Mouse (Mus musculus) forebrain, postnatal 0 days (tissue): ENCODE data around the gene Ptpn5. TPM values are rescaled to one million over a fixed set of nuclear protein-coding genes. Genes with fewer than 3 reads are reported as not detected.
A peak's percentile ranks its signal among the peaks of the same experiment; 100 is the strongest.

Experiments used
- ATAC-seq: fragments of 200-750 bp; cut with Nextera tagmentation; 2 replicates; pipeline ENCODE4 v1.8.0; 2017; ENCODE audit warnings: mild to moderate bottlenecking, moderate library complexity
- DNase-seq: peaks from one replicate; pipeline ENCODE4 v3.0.0-alpha.2; 2015
- H3K27ac ChIP-seq: fragments of 300-500 bp; sonication (generic); 2 replicates; pipeline ENCODE4 v1.5.1; 2014; ENCODE audit warnings: low read depth, mild to moderate bottlenecking, antibody characterized with exemption, low read length, moderate library complexity, mixed read lengths
- H3K27me3 ChIP-seq: fragments of 300-500 bp; sonication (generic); 2 replicates; pipeline ENCODE4 v1.6.1; 2014; ENCODE audit warnings: mild to moderate bottlenecking, low read length, mixed read lengths; ENCODE audit not compliant: insufficient read depth
- H3K36me3 ChIP-seq: fragments of 300-500 bp; sonication (generic); 2 replicates; pipeline ENCODE4 v1.6.1; 2014; ENCODE audit warnings: mild to moderate bottlenecking, moderate library complexity; ENCODE audit not compliant: insufficient read depth
- H3K4me1 ChIP-seq: fragments of 300-500 bp; sonication (generic); 2 replicates; pipeline ENCODE4 v1.6.1; 2014; ENCODE audit warnings: antibody characterized with exemption; ENCODE audit not compliant: insufficient read depth
- H3K4me2 ChIP-seq: fragments of 300-500 bp; sonication (generic); 2 replicates; pipeline ENCODE4 v1.6.1; 2014; ENCODE audit warnings: low read depth, mild to moderate bottlenecking, moderate library complexity
- H3K4me3 ChIP-seq: fragments of 300-500 bp; sonication (generic); 2 replicates; pipeline ENCODE4 v1.5.1; 2014; ENCODE audit warnings: low read depth, low read length, mixed read lengths
- H3K9ac ChIP-seq: fragments of 300-500 bp; sonication (generic); 2 replicates; pipeline ENCODE4 v1.6.1; 2014; ENCODE audit warnings: mild to moderate bottlenecking
- H3K9me3 ChIP-seq: fragments of 300-500 bp; sonication (generic); 2 replicates; pipeline ENCODE4 v1.6.1; 2016; ENCODE audit warnings: low read length
- CTCF ChIP-seq: sonication (generic); IDR thresholded peaks from 2 replicates; pipeline ENCODE4 v1.5.1; 2016; ENCODE audit warnings: antibody characterized with exemption, control low read depth, low read depth
- WGBS: fragments of 180-500 bp; shearing (Covaris S2); extraction: QIAGEN DNeasy Blood & Tissue Kit; methylation state at CpG from one replicate; pipeline ENCODE4 v1.1.7; 2014; 5-methylcytosine and 5-hydroxymethylcytosine counted together
- polyA plus RNA-seq: library from polyadenylated mRNA; unstranded; fragments of >200 nt; fragmentation: Nextera tagmentation; extraction: Ambion mirVana; gene quantifications from 2 replicates; pipeline ENCODE4 v1.2.1, GENCODE M21; 2015
- total RNA-seq: library from RNA; depleted of rRNA; stranded (reverse); fragments of >200 nt; gene quantifications from 2 replicates; pipeline ENCODE4 v1.2.3, GENCODE M21; 2014

Ptpn5 gene
- total and polyA plus RNA-seq, 2 experiments from 2014 or later: 67.4 to 132 TPM

- no peak for DNase-seq
- H3K4me2 ChIP-seq: peak overlapping the region; percentile 81
- ATAC-seq: no peak
- no peaks in the 10 kb centered on the region for H3K9me3 ChIP-seq
- H3K4me3 ChIP-seq: peak overlapping the region; percentile 80
- H3K27me3 ChIP-seq: no peaks in the 10 kb centered on the region
- 0% methylated on average over 10 of the region's 10 CpGs for WGBS
- H3K27ac ChIP-seq: peak overlapping the region; percentile 89
- peak overlapping the region; percentile 95 for H3K9ac ChIP-seq
- no peak; the same call in 1 of the 2 replicates for TF ChIP-seq CTCF
- no peaks in the 10 kb centered on the region for H3K36me3 ChIP-seq
- H3K4me1 ChIP-seq: peaks cover 8% of the 10 kb centered on the region; the same call in 1 of the 2 replicates
These were observed 588 bp downstream of the Ptpn5 start for GRCm38 (mm10) chr7:47132931-47133260.

GRCm38 (mm10) chr7:47132180-47132930 lies 1.1 kb downstream of the Ptpn5 start:
- H3K9me3 ChIP-seq: no peaks in the 10 kb centered on the region
- WGBS: 2% methylated on average over 65 of the region's 65 CpGs
- H3K4me1 ChIP-seq: peaks cover 8% of the 10 kb centered on the region; the same call in 1 of the 2 replicates

GRCm38 (mm10) chr7:47131840-47132179 lies 1.7 kb downstream of the Ptpn5 start:
- H3K27me3 ChIP-seq: no peaks in the 10 kb centered on the region

More at GRCm38 (mm10) chr7:47132180-47132930, 1.1 kb downstream of the Ptpn5 start:
- H3K9ac ChIP-seq: peak overlapping the region; percentile 95
- peak overlapping the region; percentile 81 for H3K4me2 ChIP-seq
- no peaks in the 10 kb centered on the region for H3K27me3 ChIP-seq
- ATAC-seq (peak; percentile 91), DNase-seq (peak; percentile 87)
- no peaks in the 10 kb centered on the region for H3K36me3 ChIP-seq
- TF ChIP-seq CTCF: peak; percentile 62; the same call in 1 of the 2 replicates
- H3K4me3 ChIP-seq: peak overlapping the region; percentile 80
- H3K27ac ChIP-seq: peak overlapping the region; percentile 89

GRCm38 (mm10) chr7:47131258-47131657 lies 2.2 kb downstream of the Ptpn5 start:
- peak; percentile 52 for TF ChIP-seq CTCF
- peak overlapping the region; percentile 81 for H3K4me2 ChIP-seq
- peak; percentile 52 for DNase-seq
- 34% methylated on average over 8 of the region's 8 CpGs for WGBS
- H3K9me3 ChIP-seq: no peaks in the 10 kb centered on the region
- H3K36me3 ChIP-seq: no peaks in the 10 kb centered on the region
- H3K9ac ChIP-seq: peak overlapping the region; percentile 95
- no peaks in the 10 kb centered on the region for H3K27me3 ChIP-seq
- H3K27ac ChIP-seq: no peak overlapping the region
- H3K4me3 ChIP-seq: peak overlapping the region; percentile 80
- H3K4me1 ChIP-seq: peaks cover 8% of the 10 kb centered on the region; the same call in 1 of the 2 replicates
- ATAC-seq: no peak

More at GRCm38 (mm10) chr7:47131840-47132179, 1.7 kb downstream of the Ptpn5 start:
- no peak; the same call in 1 of the 2 replicates for ATAC-seq
- no peaks in the 10 kb centered on the region for H3K36me3 ChIP-seq
- TF ChIP-seq CTCF: no peak
- H3K4me3 ChIP-seq: peak overlapping the region; percentile 80
- H3K4me2 ChIP-seq: peak overlapping the region; percentile 81
- H3K27ac ChIP-seq: peak overlapping the region; percentile 89
- no peaks in the 10 kb centered on the region for H3K9me3 ChIP-seq
- WGBS: under 1% methylated on average over 15 of the region's 15 CpGs
- H3K4me1 ChIP-seq: peaks cover 8% of the 10 kb centered on the region; the same call in 1 of the 2 replicates
- no peak for DNase-seq
- H3K9ac ChIP-seq: peak overlapping the region; percentile 95

GRCm38 (mm10) chr7:47122026-47122425 lies 11.5 kb downstream of the Ptpn5 start:
- TF ChIP-seq CTCF: no peak
- no peak for ATAC-seq
- no peak overlapping the region for H3K9ac ChIP-seq
- H3K27ac ChIP-seq: no peak overlapping the region
- no peaks in the 10 kb centered on the region for H3K4me1 ChIP-seq
- no peaks in the 10 kb centered on the region for H3K9me3 ChIP-seq
- no peak overlapping the region for H3K4me2 ChIP-seq
- no peak for DNase-seq
- peaks cover 10% of the 10 kb centered on the region; the same call in 1 of the 2 replicates for H3K36me3 ChIP-seq
- 91% methylated on average over 3 of the region's 3 CpGs for WGBS
- no peak overlapping the region for H3K4me3 ChIP-seq
- H3K27me3 ChIP-seq: no peaks in the 10 kb centered on the region

GRCm38 (mm10) chr7:47116666-47117065 lies 16.8 kb downstream of the Ptpn5 start:
- 82% methylated on average over 6 of the region's 6 CpGs for WGBS
- Histone ChIP-seq H3K36me3 (peaks cover 14% of the 10 kb centered on the region), H3K9me3 (no peaks in the 10 kb centered on the region), H3K4me3 (no peak overlapping the region), H3K4me2 (no peak overlapping the region), H3K4me1 (no peaks in the 10 kb centered on the region), H3K27me3 (no peaks in the 10 kb centered on the region), H3K9ac (no peak overlapping the region), H3K27ac (no peak overlapping the region)
- DNase-seq: no peak
- no peak for TF ChIP-seq CTCF
- peak; percentile 16; the same call in 1 of the 2 replicates for ATAC-seq

GRCm38 (mm10) chr7:47115491-47115890 lies 18.0 kb downstream of the Ptpn5 start:
- H3K9me3 ChIP-seq: no peaks in the 10 kb centered on the region
- H3K4me1 ChIP-seq: no peaks in the 10 kb centered on the region
- no peak overlapping the region for H3K27ac ChIP-seq
- no peak overlapping the region for H3K9ac ChIP-seq
- WGBS: 91% methylated on average over 2 of the region's 2 CpGs
- TF ChIP-seq CTCF: no peak
- peaks cover 22% of the 10 kb centered on the region for H3K36me3 ChIP-seq
- H3K4me3 ChIP-seq: no peak overlapping the region
- H3K27me3 ChIP-seq: no peaks in the 10 kb centered on the region
- ATAC-seq: no peak
- no peak overlapping the region for H3K4me2 ChIP-seq
- no peak for DNase-seq
